Mouse (Mus musculus): ENCODE results near the gene Tnpo1. TPM values are rescaled to one million over a fixed set of nuclear protein-coding genes. Genes with fewer than 3 reads are reported as not detected.

Tnpo1 gene
- polyA plus RNA-seq, 1 experiment from 2014 or later: 84.2 TPM

GRCm38 (mm10) chr13:98948146-98948545 is 22.0 kb upstream of the Tnpo1 start:
- no peak for ATAC-seq (ENCODE audit: low FRiP score)
- no peak overlapping the region for H3K4me3 ChIP-seq (replicated peaks)
- 35% methylated on average over 4 of the region's 4 CpGs for WGBS

GRCm38 (mm10) chr13:98946434-98946833 is 20.2 kb upstream of the Tnpo1 start:
- Histone ChIP-seq H3K4me3 (replicated peaks) (no peak overlapping the region), H3K27ac (no peak overlapping the region), H3K27me3 (no peaks in the 10 kb centered on the region), H3K36me3 (replicated peaks) (no peaks in the 10 kb centered on the region), H3K4me1 (no peaks in the 10 kb centered on the region; the same call in 1 of the 2 replicates), H3K9ac (no peak overlapping the region), H3K4me2 (no peak overlapping the region), H3K9me3 (no peaks in the 10 kb centered on the region)
- 97% methylated on average over 7 of the region's 7 CpGs for WGBS
- ATAC-seq (ENCODE audit: low FRiP score): no peak

More at GRCm38 (mm10) chr13:98948146-98948545, 22.0 kb upstream of the Tnpo1 start:
- Histone ChIP-seq H3K4me1 (no peaks in the 10 kb centered on the region; the same call in 1 of the 2 replicates), H3K27ac (no peak overlapping the region), H3K27me3 (no peaks in the 10 kb centered on the region), H3K9ac (no peak overlapping the region), H3K9me3 (no peaks in the 10 kb centered on the region), H3K36me3 (replicated peaks) (no peaks in the 10 kb centered on the region), H3K4me2 (no peak overlapping the region)

- Histone ChIP-seq H3K4me1 (no peaks in the 10 kb centered on the region; the same call in 1 of the 2 replicates), H3K4me2 (no peak overlapping the region), H3K27ac (no peak overlapping the region), H3K36me3 (replicated peaks) (no peaks in the 10 kb centered on the region), H3K9me3 (no peaks in the 10 kb centered on the region), H3K4me3 (replicated peaks) (no peak overlapping the region), H3K27me3 (no peaks in the 10 kb centered on the region), H3K9ac (no peak overlapping the region)
- no peak for ATAC-seq (ENCODE audit: low FRiP score)
- WGBS: 34% methylated on average over 3 of the region's 3 CpGs
Observed at GRCm38 (mm10) chr13:98945908-98946307, 19.7 kb upstream of the Tnpo1 start.

- H3K27me3 ChIP-seq: no peaks in the 10 kb centered on the region
- H3K36me3 ChIP-seq (replicated peaks): no peaks in the 10 kb centered on the region
- no peaks in the 10 kb centered on the region; the same call in 1 of the 2 replicates for H3K4me1 ChIP-seq
- H3K4me2 ChIP-seq: no peak overlapping the region
- ATAC-seq (ENCODE audit: low FRiP score): no peak
- no peak overlapping the region for H3K4me3 ChIP-seq (replicated peaks)
- no peaks in the 10 kb centered on the region for H3K9me3 ChIP-seq
- H3K9ac ChIP-seq: no peak overlapping the region
- WGBS: 94% methylated on average over 4 of the region's 4 CpGs
- no peak overlapping the region for H3K27ac ChIP-seq
Observed at GRCm38 (mm10) chr13:98945381-98945780, 19.2 kb upstream of the Tnpo1 start.

GRCm38 (mm10) chr13:98944620-98945081 is 18.5 kb upstream of the Tnpo1 start:
- no peak overlapping the region for H3K9ac ChIP-seq

GRCm38 (mm10) chr13:98942360-98942759 is 16.2 kb upstream of the Tnpo1 start:
- no peak for ATAC-seq (ENCODE audit: low FRiP score)
- H3K4me3 ChIP-seq (replicated peaks): no peak overlapping the region
- H3K4me2 ChIP-seq: no peak overlapping the region
- no peak overlapping the region for H3K9ac ChIP-seq
- H3K9me3 ChIP-seq: no peaks in the 10 kb centered on the region
- 79% methylated on average over 6 of the region's 6 CpGs for WGBS
- no peaks in the 10 kb centered on the region for H3K36me3 ChIP-seq (replicated peaks)
- H3K27ac ChIP-seq: no peak overlapping the region
- no peaks in the 10 kb centered on the region for H3K4me1 ChIP-seq
- H3K27me3 ChIP-seq: no peaks in the 10 kb centered on the region

More at GRCm38 (mm10) chr13:98944620-98945081, 18.5 kb upstream of the Tnpo1 start:
- Histone ChIP-seq H3K4me1 (no peaks in the 10 kb centered on the region; the same call in 1 of the 2 replicates), H3K27me3 (no peaks in the 10 kb centered on the region), H3K36me3 (replicated peaks) (no peaks in the 10 kb centered on the region), H3K4me2 (no peak overlapping the region), H3K9me3 (no peaks in the 10 kb centered on the region), H3K27ac (no peak overlapping the region), H3K4me3 (replicated peaks) (no peak overlapping the region)
- no peak for ATAC-seq (ENCODE audit: low FRiP score)
- WGBS: 87% methylated on average over 7 of the region's 7 CpGs

- no peaks in the 10 kb centered on the region for H3K4me1 ChIP-seq
- no peak overlapping the region for H3K4me2 ChIP-seq
- WGBS: 77% methylated on average over 7 of the region's 7 CpGs
- no peak overlapping the region for H3K9ac ChIP-seq
- no peaks in the 10 kb centered on the region for H3K27me3 ChIP-seq
- no peak overlapping the region for H3K4me3 ChIP-seq (replicated peaks)
- H3K9me3 ChIP-seq: no peaks in the 10 kb centered on the region
- no peak overlapping the region for H3K27ac ChIP-seq
- H3K36me3 ChIP-seq (replicated peaks): no peaks in the 10 kb centered on the region
- ATAC-seq (ENCODE audit: low FRiP score): no peak
Observed at GRCm38 (mm10) chr13:98941829-98942343, 15.7 kb upstream of the Tnpo1 start.

- Histone ChIP-seq H3K9me3 (no peaks in the 10 kb centered on the region), H3K4me3 (replicated peaks) (no peak overlapping the region), H3K36me3 (replicated peaks) (no peaks in the 10 kb centered on the region), H3K9ac (no peak overlapping the region), H3K4me2 (no peak overlapping the region), H3K4me1 (no peaks in the 10 kb centered on the region), H3K27me3 (no peaks in the 10 kb centered on the region), H3K27ac (no peak overlapping the region)
- WGBS: 83% methylated on average over 6 of the region's 6 CpGs
- ATAC-seq (ENCODE audit: low FRiP score): no peak
Observed at GRCm38 (mm10) chr13:98937108-98937507, 10.9 kb upstream of the Tnpo1 start.

GRCm38 (mm10) chr13:98928908-98929307 is 2.7 kb upstream of the Tnpo1 start:
- Histone ChIP-seq H3K27me3 (no peaks in the 10 kb centered on the region), H3K9ac (no peak overlapping the region), H3K9me3 (no peaks in the 10 kb centered on the region), H3K36me3 (replicated peaks) (0 out of 2 replicates have a peak, but pooled peaks cover 4% of the 10 kb centered on the region), H3K4me3 (replicated peaks) (no peak overlapping the region), H3K27ac (no peak overlapping the region), H3K4me1 (peaks cover 5% of the 10 kb centered on the region), H3K4me2 (no peak overlapping the region)
- 95% methylated on average over 2 of the region's 2 CpGs for WGBS
- ATAC-seq (ENCODE audit: low FRiP score): no peak

GRCm38 (mm10) chr13:98926958-98927242 is 716 bp upstream of the Tnpo1 start:
- WGBS: 72% methylated on average over 3 of the region's 3 CpGs
- Histone ChIP-seq H3K36me3 (replicated peaks) (peaks cover 15% of the 10 kb centered on the region), H3K27me3 (no peaks in the 10 kb centered on the region), H3K4me1 (peaks cover 6% of the 10 kb centered on the region), H3K4me2 (peak overlapping the region; percentile 78), H3K9me3 (no peaks in the 10 kb centered on the region), H3K27ac (peak overlapping the region; percentile 98), H3K9ac (no peak overlapping the region), H3K4me3 (replicated peaks) (peak overlapping the region; percentile 99)
- peak; percentile 2; the same call in 1 of the 2 replicates for ATAC-seq (ENCODE audit: low FRiP score)

GRCm38 (mm10) chr13:98925486-98926212 is 535 bp downstream of the Tnpo1 start:
- peak overlapping the region; percentile 98 for H3K27ac ChIP-seq
- peaks cover 11% of the 10 kb centered on the region for H3K4me1 ChIP-seq
- H3K4me2 ChIP-seq: peak overlapping the region; percentile 78
- peak overlapping the region; percentile 99 for H3K4me3 ChIP-seq (replicated peaks)
- ATAC-seq (ENCODE audit: low FRiP score): peak; percentile 64
- H3K36me3 ChIP-seq (replicated peaks): peaks cover 24% of the 10 kb centered on the region
- WGBS: under 1% methylated on average over 42 of the region's 66 CpGs
- no peaks in the 10 kb centered on the region for H3K27me3 ChIP-seq
- H3K9me3 ChIP-seq: no peaks in the 10 kb centered on the region; the same call in 1 of the 2 replicates
- H3K9ac ChIP-seq: peak overlapping the region; percentile 100

GRCm38 (mm10) chr13:98924897-98925485 is 1.2 kb downstream of the Tnpo1 start:
- 16% methylated on average over 11 of the region's 11 CpGs for WGBS
- H3K9ac ChIP-seq: peak overlapping the region; percentile 100
- peaks cover 12% of the 10 kb centered on the region for H3K4me1 ChIP-seq
- peaks cover 25% of the 10 kb centered on the region for H3K36me3 ChIP-seq (replicated peaks)
- peak overlapping the region; percentile 98 for H3K27ac ChIP-seq
- H3K4me3 ChIP-seq (replicated peaks): peak overlapping the region; percentile 99
- H3K9me3 ChIP-seq: no peaks in the 10 kb centered on the region; the same call in 1 of the 2 replicates
- no peak for ATAC-seq (ENCODE audit: low FRiP score)
- peak overlapping the region; percentile 78 for H3K4me2 ChIP-seq
- H3K27me3 ChIP-seq: no peaks in the 10 kb centered on the region

All from forebrain, embryonic 12.5 days (tissue).